Mouse (Mus musculus): ENCODE data around the gene Tmem87a. TPM values are rescaled to one million over a fixed set of nuclear protein-coding genes. Genes with fewer than 3 reads are reported as not detected.
A peak's percentile ranks its signal among the peaks of the same experiment; 100 is the strongest.

The Tmem87a gene
- polyA plus RNA-seq (2015; fragmentation: Nextera tagmentation; extraction: Ambion mirVana): 13.3 and 13.4 TPM in 2 replicates

GRCm38 (mm10) chr2:120403986-120404822 lies at the start of gene Tmem87a:
Gene Tmem87a, minus strand, starts transcription at chr2:120404113.
- peak; percentile 99 for ATAC-seq (ENCODE audit: insufficient read depth, low FRiP score, low read depth)
- peak within 1 kb of the TSS; percentile 57 for H3K9ac ChIP-seq
- H3K4me2 ChIP-seq: peak within 1 kb of the TSS; percentile 75
- H3K4me1 ChIP-seq: peaks cover 8% of the 10 kb centered on the region; the same call in 1 of the 2 replicates
- H3K9me3 ChIP-seq: no peaks in the 10 kb centered on the region; the same call in 1 of the 2 replicates
- WGBS: under 1% methylated on average over 34 of the region's 34 CpGs
- peak within 1 kb of the TSS; percentile 94 for H3K27ac ChIP-seq
- H3K4me3 ChIP-seq (replicated peaks): peak within 1 kb of the TSS; percentile 94
- H3K27me3 ChIP-seq (replicated peaks): no peaks in the 10 kb centered on the region
- no peaks in the 10 kb centered on the region for H3K36me3 ChIP-seq

- Histone ChIP-seq H3K36me3 (no peaks in the 10 kb centered on the region), H3K9ac (no peak overlapping the region), H3K4me1 (no peaks in the 10 kb centered on the region), H3K4me3 (replicated peaks) (no peak overlapping the region), H3K4me2 (no peak overlapping the region), H3K27me3 (replicated peaks) (no peaks in the 10 kb centered on the region), H3K9me3 (no peaks in the 10 kb centered on the region), H3K27ac (no peak overlapping the region)
- ATAC-seq (ENCODE audit: insufficient read depth, low FRiP score, low read depth): no peak
- WGBS: 60% methylated on average over 4 of the region's 4 CpGs
Observed at GRCm38 (mm10) chr2:120452600-120452999, 48.7 kb upstream of the Tmem87a start.

GRCm38 (mm10) chr2:120450724-120451123 lies 46.8 kb upstream of the Tmem87a start:
- Histone ChIP-seq H3K9ac (no peak overlapping the region), H3K27ac (no peak overlapping the region), H3K4me3 (replicated peaks) (no peak overlapping the region), H3K27me3 (replicated peaks) (no peaks in the 10 kb centered on the region), H3K4me2 (no peak overlapping the region), H3K36me3 (no peaks in the 10 kb centered on the region), H3K9me3 (no peaks in the 10 kb centered on the region), H3K4me1 (no peaks in the 10 kb centered on the region)
- WGBS: 74% methylated on average over 6 of the region's 6 CpGs
- ATAC-seq (ENCODE audit: insufficient read depth, low FRiP score, low read depth): no peak

- H3K4me2 ChIP-seq: no peak overlapping the region
- ATAC-seq (ENCODE audit: insufficient read depth, low FRiP score, low read depth): no peak
- H3K4me3 ChIP-seq (replicated peaks): no peak overlapping the region
- H3K9ac ChIP-seq: no peak overlapping the region
- H3K27ac ChIP-seq: no peak overlapping the region
- no peaks in the 10 kb centered on the region for H3K36me3 ChIP-seq
- H3K4me1 ChIP-seq: no peaks in the 10 kb centered on the region
- no peaks in the 10 kb centered on the region for H3K27me3 ChIP-seq (replicated peaks)
- 95% methylated on average over 1 of the region's 1 CpGs for WGBS
- H3K9me3 ChIP-seq: no peaks in the 10 kb centered on the region
Observed at GRCm38 (mm10) chr2:120447306-120447705, 43.4 kb upstream of the Tmem87a start.

- 70% methylated on average over 10 of the region's 10 CpGs for WGBS
- no peak overlapping the region for H3K4me3 ChIP-seq (replicated peaks)
- H3K27ac ChIP-seq: no peak overlapping the region
- no peaks in the 10 kb centered on the region for H3K9me3 ChIP-seq
- H3K4me2 ChIP-seq: no peak overlapping the region
- no peak overlapping the region for H3K9ac ChIP-seq
- no peaks in the 10 kb centered on the region for H3K27me3 ChIP-seq (replicated peaks)
- ATAC-seq (ENCODE audit: insufficient read depth, low FRiP score, low read depth): peak; percentile 83
- no peaks in the 10 kb centered on the region for H3K4me1 ChIP-seq
- H3K36me3 ChIP-seq: no peaks in the 10 kb centered on the region
Observed at GRCm38 (mm10) chr2:120446373-120446772, 42.5 kb upstream of the Tmem87a start.

GRCm38 (mm10) chr2:120444486-120444885 lies 40.6 kb upstream of the Tmem87a start:
- Histone ChIP-seq H3K4me1 (no peaks in the 10 kb centered on the region), H3K27ac (no peak overlapping the region), H3K36me3 (no peaks in the 10 kb centered on the region), H3K27me3 (replicated peaks) (no peaks in the 10 kb centered on the region), H3K9ac (no peak overlapping the region), H3K9me3 (no peaks in the 10 kb centered on the region), H3K4me2 (no peak overlapping the region), H3K4me3 (replicated peaks) (no peak overlapping the region)
- no peak for ATAC-seq (ENCODE audit: insufficient read depth, low FRiP score, low read depth)
- 91% methylated on average over 1 of the region's 1 CpGs for WGBS

GRCm38 (mm10) chr2:120424386-120424785 lies 20.5 kb upstream of the Tmem87a start:
- Histone ChIP-seq H3K9ac (no peak overlapping the region), H3K4me1 (no peaks in the 10 kb centered on the region), H3K9me3 (no peaks in the 10 kb centered on the region), H3K4me2 (no peak overlapping the region), H3K36me3 (no peaks in the 10 kb centered on the region), H3K27me3 (replicated peaks) (no peaks in the 10 kb centered on the region), H3K4me3 (replicated peaks) (no peak overlapping the region), H3K27ac (no peak overlapping the region)
- WGBS: 78% methylated on average over 5 of the region's 5 CpGs
- no peak for ATAC-seq (ENCODE audit: insufficient read depth, low FRiP score, low read depth)

GRCm38 (mm10) chr2:120414738-120415414 lies 11.0 kb upstream of the Tmem87a start:
- no peak overlapping the region for H3K4me2 ChIP-seq
- ATAC-seq (ENCODE audit: insufficient read depth, low FRiP score, low read depth): no peak
- no peak overlapping the region for H3K27ac ChIP-seq
- no peaks in the 10 kb centered on the region for H3K4me1 ChIP-seq
- no peaks in the 10 kb centered on the region for H3K9me3 ChIP-seq
- no peak overlapping the region for H3K9ac ChIP-seq
- WGBS: 51% methylated on average over 1 of the region's 1 CpGs
- H3K27me3 ChIP-seq (replicated peaks): no peaks in the 10 kb centered on the region
- no peak overlapping the region for H3K4me3 ChIP-seq (replicated peaks)
- H3K36me3 ChIP-seq: no peaks in the 10 kb centered on the region

GRCm38 (mm10) chr2:120414113-120414512 lies 10.2 kb upstream of the Tmem87a start:
- no peak for ATAC-seq (ENCODE audit: insufficient read depth, low FRiP score, low read depth)
- Histone ChIP-seq H3K4me1 (no peaks in the 10 kb centered on the region), H3K4me3 (replicated peaks) (no peak overlapping the region)

GRCm38 (mm10) chr2:120411096-120411628 lies 7.2 kb upstream of the Tmem87a start:
- Histone ChIP-seq H3K9me3 (no peaks in the 10 kb centered on the region; the same call in 1 of the 2 replicates), H3K4me3 (replicated peaks) (no peak overlapping the region), H3K4me2 (no peak overlapping the region), H3K36me3 (no peaks in the 10 kb centered on the region), H3K4me1 (no peaks in the 10 kb centered on the region), H3K27me3 (replicated peaks) (no peaks in the 10 kb centered on the region), H3K27ac (no peak overlapping the region), H3K9ac (no peak overlapping the region)
- ATAC-seq (ENCODE audit: insufficient read depth, low FRiP score, low read depth): peak; percentile 68; the same call in 1 of the 2 replicates
- WGBS: 87% methylated on average over 3 of the region's 3 CpGs

More at GRCm38 (mm10) chr2:120414113-120414512, 10.2 kb upstream of the Tmem87a start:
- H3K27ac ChIP-seq: no peak overlapping the region
- no peaks in the 10 kb centered on the region for H3K27me3 ChIP-seq (replicated peaks)
- no peak overlapping the region for H3K4me2 ChIP-seq
- H3K9ac ChIP-seq: no peak overlapping the region
- H3K36me3 ChIP-seq: no peaks in the 10 kb centered on the region
- H3K9me3 ChIP-seq: no peaks in the 10 kb centered on the region

GRCm38 (mm10) chr2:120404823-120405765 lies 1.2 kb upstream of the Tmem87a start:
- Histone ChIP-seq H3K4me1 (peaks cover 8% of the 10 kb centered on the region; the same call in 1 of the 2 replicates), H3K4me2 (peak overlapping the region; percentile 75), H3K36me3 (no peaks in the 10 kb centered on the region), H3K9ac (peak overlapping the region; percentile 45; the same call in 1 of the 2 replicates), H3K27ac (peak overlapping the region; percentile 94), H3K27me3 (replicated peaks) (no peaks in the 10 kb centered on the region), H3K4me3 (replicated peaks) (peak overlapping the region; percentile 94), H3K9me3 (no peaks in the 10 kb centered on the region; the same call in 1 of the 2 replicates)
- no peak for ATAC-seq (ENCODE audit: insufficient read depth, low FRiP score, low read depth)
- 17% methylated on average over 14 of the region's 14 CpGs for WGBS

Measured in stomach, embryonic 15.5 days (tissue).